Mouse (Mus musculus) brain, embryonic 14.5 days (tissue): Measurements from ENCODE around the gene Galnt2. TPM values are rescaled to one million over a fixed set of nuclear protein-coding genes. Genes with fewer than 3 reads are reported as not detected.

Experiments used
- DNase-seq: peaks from one replicate; pipeline ENCODE4 v3.0.0-alpha.2; 2011; ENCODE audit warnings: low read depth
- CTCF ChIP-seq: fragments of 200-500 bp; IDR thresholded peaks from 2 replicates; pipeline ENCODE4 v1.5.1; 2012; ENCODE audit warnings: inconsistent platforms, mild to moderate bottlenecking, moderate library complexity, borderline replicate concordance; ENCODE audit not compliant: insufficient read depth, insufficient read length; ENCODE audit errors: extremely low read depth
- POLR2A ChIP-seq: fragments of 200-500 bp; IDR thresholded peaks from 2 replicates; pipeline ENCODE4 v1.6.1; 2012; ENCODE audit warnings: mild to moderate bottlenecking, inconsistent platforms, borderline replicate concordance; ENCODE audit not compliant: poor library complexity, insufficient read depth, insufficient read length, severe bottlenecking; ENCODE audit errors: extremely low read depth
- polyA plus RNA-seq: library from polyadenylated mRNA; depleted of rRNA; stranded (reverse); fragments of >200 nt; gene quantifications from 2 replicates; pipeline ENCODE4 v1.2.3, GENCODE M21; 2012

Galnt2 gene
- polyA plus RNA-seq, 1 experiment, result 50.3 TPM

GRCm38 (mm10) chr8:124242913-124243312, 11.7 kb downstream of the Galnt2 start:
- no peak for DNase-seq
- TF ChIP-seq CTCF, result no peak
- TF ChIP-seq POLR2A, result no peak

GRCm38 (mm10) chr8:124247581-124247980, 16.4 kb downstream of the Galnt2 start:
- DNase-seq, result peak; percentile 51
- no peak for TF ChIP-seq POLR2A
- TF ChIP-seq CTCF, result no peak

- DNase-seq, result no peak
- TF ChIP-seq POLR2A (no peak), CTCF (no peak)
Observed at GRCm38 (mm10) chr8:124248688-124249087, 17.5 kb downstream of the Galnt2 start.

GRCm38 (mm10) chr8:124250255-124250654, 19.1 kb downstream of the Galnt2 start:
- no peak for TF ChIP-seq CTCF
- no peak for TF ChIP-seq POLR2A
- no peak for DNase-seq

GRCm38 (mm10) chr8:124250785-124251184, 19.6 kb downstream of the Galnt2 start:
- TF ChIP-seq CTCF (no peak), POLR2A (no peak)
- DNase-seq, result no peak

- DNase-seq, result no peak
- TF ChIP-seq CTCF (no peak), POLR2A (no peak)
Observed at GRCm38 (mm10) chr8:124252533-124252950, 21.4 kb downstream of the Galnt2 start.

GRCm38 (mm10) chr8:124253939-124254338, 22.7 kb downstream of the Galnt2 start:
- no peak for TF ChIP-seq CTCF
- no peak for TF ChIP-seq POLR2A
- DNase-seq, result no peak

GRCm38 (mm10) chr8:124256841-124257240, 25.6 kb downstream of the Galnt2 start:
- no peak for TF ChIP-seq CTCF
- TF ChIP-seq POLR2A, result no peak
- DNase-seq, result peak; percentile 71

GRCm38 (mm10) chr8:124257363-124257762, 26.2 kb downstream of the Galnt2 start:
- TF ChIP-seq CTCF, result no peak
- DNase-seq, result peak; percentile 93

GRCm38 (mm10) chr8:124259146-124259545, 28.0 kb downstream of the Galnt2 start:
- no peak for DNase-seq
- TF ChIP-seq CTCF (no peak), POLR2A (no peak)

GRCm38 (mm10) chr8:124259925-124260324, 28.7 kb downstream of the Galnt2 start:
- no peak for TF ChIP-seq CTCF
- TF ChIP-seq POLR2A, result no peak

GRCm38 (mm10) chr8:124260371-124260770, 29.2 kb downstream of the Galnt2 start:
- DNase-seq, result no peak
- TF ChIP-seq POLR2A (no peak), CTCF (no peak)

More at GRCm38 (mm10) chr8:124259925-124260324, 28.7 kb downstream of the Galnt2 start:
- no peak for DNase-seq

GRCm38 (mm10) chr8:124263058-124263457, 31.9 kb downstream of the Galnt2 start:
- DNase-seq, result peak; percentile 66
- TF ChIP-seq CTCF, result no peak
- no peak for TF ChIP-seq POLR2A

- DNase-seq, result no peak
- TF ChIP-seq POLR2A (no peak), CTCF (no peak)
Observed at GRCm38 (mm10) chr8:124264032-124264431, 32.8 kb downstream of the Galnt2 start.
